Mouse (Mus musculus) C2C12 (cell line): Measurements from ENCODE around the gene Lgals3bp. TPM values are rescaled to one million over a fixed set of nuclear protein-coding genes. Genes with fewer than 3 reads are reported as not detected.

Source experiments
- H3K27me3 ChIP-seq: one replicate; pipeline ENCODE4 v1.6.1; 2011; ENCODE audit not compliant: control insufficient read depth, insufficient read depth, insufficient read length
- H3K36me3 ChIP-seq: one replicate; pipeline ENCODE4 v1.6.1; 2011; ENCODE audit not compliant: control insufficient read depth, insufficient read depth
- H3K4me3 ChIP-seq: one replicate; pipeline ENCODE4 v1.5.1; 2011; ENCODE audit warnings: mild to moderate bottlenecking, control low read depth; ENCODE audit not compliant: poor library complexity, insufficient read depth, severe bottlenecking
- H3K79me2 ChIP-seq: one replicate; pipeline ENCODE4 v1.6.1; 2011; ENCODE audit not compliant: control insufficient read depth, insufficient read depth
- H3K79me3 ChIP-seq: one replicate; pipeline ENCODE4 v1.6.1; 2011; ENCODE audit warnings: low read depth, control low read depth
- H3ac ChIP-seq: one replicate; pipeline ENCODE3; 2011; ENCODE audit warnings: low read depth; ENCODE audit not compliant: control insufficient read depth, insufficient read length
- CEBPB ChIP-seq: IDR thresholded peaks from one replicate; pipeline ENCODE4 v1.6.1; 2011; ENCODE audit warnings: low read depth, mild to moderate bottlenecking, control low read depth, moderate library complexity
- CTCF ChIP-seq: IDR thresholded peaks from one replicate; pipeline ENCODE4 v1.5.1; 2011; ENCODE audit not compliant: control insufficient read depth, insufficient read depth, insufficient read length
- FOSL1 ChIP-seq: IDR thresholded peaks from one replicate; pipeline ENCODE4 v1.8.0; 2011; ENCODE audit warnings: mild to moderate bottlenecking, low read length; ENCODE audit not compliant: poor library complexity, insufficient read depth, severe bottlenecking
- MAX ChIP-seq: IDR thresholded peaks from one replicate; pipeline ENCODE4 v1.6.1; 2011; ENCODE audit warnings: mild to moderate bottlenecking, control low read depth
- MYOD1 ChIP-seq: IDR thresholded peaks from one replicate; pipeline ENCODE4 v1.6.1; 2011; ENCODE audit warnings: low read depth; ENCODE audit not compliant: control insufficient read depth, insufficient read length
- MYOG ChIP-seq: IDR thresholded peaks from one replicate; pipeline ENCODE4 v1.6.1; 2011; ENCODE audit not compliant: control insufficient read depth, insufficient read length; ENCODE audit errors: extremely low read depth
- USF1 ChIP-seq: IDR thresholded peaks from one replicate; pipeline ENCODE4 v1.6.1; 2011; ENCODE audit warnings: low read depth, mild to moderate bottlenecking, control low read depth, moderate library complexity
- polyA plus RNA-seq: library from polyadenylated mRNA; unstranded; fragments of >200 nt; fragmentation: generic; extraction: Trizol; gene quantifications from one replicate; pipeline ENCODE4 v1.2.1, GENCODE M21; 2012; ENCODE audit warnings: missing spikeins

Lgals3bp gene
- polyA plus RNA-seq, 1 experiment, result 6.6 TPM

DNA sequence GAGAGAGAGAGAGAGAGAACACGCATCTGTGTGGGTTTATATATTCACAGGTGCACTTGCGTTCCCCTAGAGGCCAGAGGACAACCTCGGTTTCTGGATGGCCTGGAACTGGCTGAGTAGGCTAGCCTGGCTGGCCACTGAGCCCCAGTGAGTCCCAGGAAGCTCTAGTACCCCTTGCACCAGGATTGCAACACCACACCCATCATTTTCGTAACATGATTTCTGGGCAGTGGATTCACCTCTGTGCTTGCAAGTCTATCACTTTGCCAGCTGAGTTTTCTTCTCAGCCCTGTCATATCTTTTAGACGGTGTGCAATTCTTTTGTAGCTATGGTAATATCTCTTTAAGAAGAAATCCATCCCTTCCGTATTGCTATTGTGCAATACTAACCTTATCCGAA lies 18.4 kb upstream of the Lgals3bp start:
- H3K79me2 ChIP-seq, result peaks cover 28% of the 10 kb centered on the region
- no peak overlapping the region for H3K4me3 ChIP-seq
- no peak overlapping the region for H3ac ChIP-seq
- peaks cover 11% of the 10 kb centered on the region for H3K79me3 ChIP-seq
- TF ChIP-seq USF1 (no peak), MYOD1 (no peak), CEBPB (no peak), FOSL1 (no peak), MAX (no peak), MYOG (no peak), CTCF (no peak)
- no peaks in the 10 kb centered on the region for H3K36me3 ChIP-seq
- H3K27me3 ChIP-seq, result no peaks in the 10 kb centered on the region

GRCm38 (mm10) chr11:118418834-118419504 lies 17.1 kb upstream of the Lgals3bp start, which contains the start of gene Cant1:
Cant1 (minus strand) TSS chr11:118419086.
- peaks cover 28% of the 10 kb centered on the region for H3K79me2 ChIP-seq
- H3K4me3 ChIP-seq, result peak within 1 kb of the TSS; percentile 81
- H3K36me3 ChIP-seq, result peaks cover 9% of the 10 kb centered on the region
- peak; percentile 57 for TF ChIP-seq MAX
- TF ChIP-seq CTCF, result no peak
- peaks cover 11% of the 10 kb centered on the region for H3K79me3 ChIP-seq
- no peaks in the 10 kb centered on the region for H3K27me3 ChIP-seq
- peak within 1 kb of the TSS; percentile 82 for H3ac ChIP-seq

GRCm38 (mm10) chr11:118418442-118418833 lies 16.5 kb upstream of the Lgals3bp start:
- Histone ChIP-seq H3K4me3 (peak overlapping the region; percentile 81), H3K36me3 (peaks cover 9% of the 10 kb centered on the region), H3K79me3 (peaks cover 11% of the 10 kb centered on the region), H3ac (peak overlapping the region; percentile 82), H3K27me3 (no peaks in the 10 kb centered on the region), H3K79me2 (peaks cover 28% of the 10 kb centered on the region)
- no peak for TF ChIP-seq CEBPB
- TF ChIP-seq MYOG, result no peak
- TF ChIP-seq CTCF, result no peak
- TF ChIP-seq MAX, result no peak
- no peak for TF ChIP-seq FOSL1
- no peak for TF ChIP-seq USF1

DNA sequence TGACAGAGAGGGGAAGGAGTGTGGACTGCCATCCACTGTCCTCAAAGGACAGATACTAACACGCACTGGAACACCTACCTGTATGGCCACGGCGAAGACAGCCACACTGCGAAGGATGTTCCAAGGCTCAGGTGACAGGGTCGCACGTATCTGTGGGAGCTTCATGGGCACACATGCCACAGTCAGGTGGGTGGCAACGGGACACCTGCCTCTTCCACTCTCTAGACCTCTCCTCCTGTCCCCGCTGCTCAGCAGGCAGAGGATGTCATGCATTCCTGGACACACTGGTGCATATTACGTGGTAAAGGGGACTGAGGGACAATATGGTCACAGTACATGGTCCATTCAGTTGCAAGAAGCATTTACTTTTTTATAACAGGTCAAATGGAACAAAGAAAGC lies 15.6 kb upstream of the Lgals3bp start:
- Histone ChIP-seq H3ac (no peak overlapping the region), H3K27me3 (no peaks in the 10 kb centered on the region), H3K79me3 (peaks cover 11% of the 10 kb centered on the region), H3K79me2 (peaks cover 28% of the 10 kb centered on the region), H3K36me3 (peaks cover 9% of the 10 kb centered on the region), H3K4me3 (no peak overlapping the region)
- TF ChIP-seq MAX, result no peak
- TF ChIP-seq CEBPB, result no peak
- no peak for TF ChIP-seq MYOG
- TF ChIP-seq MYOD1, result no peak
- no peak for TF ChIP-seq USF1
- no peak for TF ChIP-seq FOSL1
- no peak for TF ChIP-seq CTCF

GRCm38 (mm10) chr11:118416046-118416445 lies 14.2 kb upstream of the Lgals3bp start:
- peaks cover 11% of the 10 kb centered on the region for H3K79me3 ChIP-seq
- H3K27me3 ChIP-seq, result no peaks in the 10 kb centered on the region
- TF ChIP-seq MAX (no peak), USF1 (no peak), MYOG (no peak), CEBPB (no peak), CTCF (no peak), FOSL1 (no peak), MYOD1 (no peak)
- H3K79me2 ChIP-seq, result peaks cover 28% of the 10 kb centered on the region
- H3K4me3 ChIP-seq, result no peak overlapping the region
- H3K36me3 ChIP-seq, result peaks cover 9% of the 10 kb centered on the region
- no peak overlapping the region for H3ac ChIP-seq

GRCm38 (mm10) chr11:118415630-118416029 lies 13.7 kb upstream of the Lgals3bp start:
- Histone ChIP-seq H3K27me3 (no peaks in the 10 kb centered on the region), H3K36me3 (peaks cover 13% of the 10 kb centered on the region), H3K79me2 (peaks cover 28% of the 10 kb centered on the region), H3K4me3 (no peak overlapping the region), H3ac (no peak overlapping the region), H3K79me3 (peaks cover 11% of the 10 kb centered on the region)
- no peak for TF ChIP-seq MAX
- TF ChIP-seq USF1, result no peak
